Mouse (Mus musculus): ENCODE measurements at regions not wholly inside any gene's neighbourhood (a gene's known extent, or its start where the extent isn't known, plus 50 kb on each side); places are given as distances from the start of the nearest gene placed in this dataset.

DNA sequence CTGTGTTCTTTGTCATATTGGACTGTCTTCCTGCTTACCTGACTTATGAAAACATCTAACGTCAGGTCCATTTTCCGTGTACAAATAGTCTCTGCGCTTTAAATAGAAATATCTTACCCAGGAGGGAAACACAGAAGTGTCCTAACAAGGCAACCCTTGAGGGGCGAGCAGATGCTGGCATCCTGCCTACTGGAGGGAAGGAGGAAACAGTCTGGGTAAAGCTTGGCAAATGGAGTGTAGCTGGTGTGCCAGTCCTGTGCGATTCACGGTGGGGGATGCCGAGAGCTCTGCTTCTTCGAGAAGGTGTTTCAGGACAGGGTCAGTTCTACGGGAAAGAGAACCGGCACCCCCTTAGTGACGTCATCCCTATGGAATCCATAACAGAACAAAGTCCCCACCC lies 127.4 kb downstream of the Wif1 start:
- TF ChIP-seq CTCF (conservative IDR thresholded peaks at IDR 0.05; ENCODE audit: low read length) (no peak), POU5F1 (IDR thresholded peaks at IDR 0.05; ENCODE audit: borderline replicate concordance, low read length) (no peak), NANOG (IDR thresholded peaks at IDR 0.05; ENCODE audit: borderline replicate concordance, low read length) (no peak)

All from E14TG2a.4 (cell line).